Mouse (Mus musculus) hindbrain, postnatal 0 days (tissue): ENCODE results near the gene Zbtb45. TPM values are rescaled to one million over a fixed set of nuclear protein-coding genes. Genes with fewer than 3 reads are reported as not detected.

Source experiments
- ATAC-seq: fragments of 200-750 bp; cut with Nextera tagmentation; 2 replicates; pipeline ENCODE4 v1.8.0; 2017; ENCODE audit warnings: mild to moderate bottlenecking, moderate TSS enrichment, moderate library complexity
- DNase-seq: peaks from one replicate; pipeline ENCODE4 v3.0.0-alpha.2; 2015; ENCODE audit warnings: low spot score
- H3K27ac ChIP-seq: fragments of 300-500 bp; sonication (generic); 2 replicates; pipeline ENCODE4 v1.5.1; 2014; ENCODE audit warnings: mild to moderate bottlenecking
- H3K27me3 ChIP-seq: fragments of 300-500 bp; sonication (generic); 2 replicates; pipeline ENCODE4 v1.6.1; 2014; ENCODE audit warnings: low read length, mixed read lengths; ENCODE audit not compliant: insufficient read depth
- H3K36me3 ChIP-seq: fragments of 300-500 bp; sonication (generic); 2 replicates; pipeline ENCODE4 v1.6.1; 2014; ENCODE audit warnings: low read length, mixed read lengths; ENCODE audit not compliant: insufficient read depth
- H3K4me1 ChIP-seq: fragments of 300-500 bp; sonication (generic); 2 replicates; pipeline ENCODE4 v1.6.1; 2014; ENCODE audit warnings: antibody characterized with exemption, low read length, mixed read lengths; ENCODE audit not compliant: insufficient read depth
- H3K4me2 ChIP-seq: fragments of 300-500 bp; sonication (generic); 2 replicates; pipeline ENCODE4 v1.6.1; 2014; ENCODE audit warnings: low read depth, mild to moderate bottlenecking, low read length, moderate library complexity, mixed read lengths
- H3K4me3 ChIP-seq: fragments of 300-500 bp; sonication (generic); 2 replicates; pipeline ENCODE4 v1.5.1; 2014; ENCODE audit warnings: low read length
- H3K9ac ChIP-seq: fragments of 300-500 bp; sonication (generic); replicated peaks from 2 replicates; pipeline ENCODE4 v1.6.1; 2014; ENCODE audit warnings: mild to moderate bottlenecking, low read length, moderate library complexity, mixed read lengths
- H3K9me3 ChIP-seq: fragments of 300-500 bp; sonication (generic); 2 replicates; pipeline ENCODE4 v1.6.1; 2016; ENCODE audit warnings: low read length, mixed read lengths
- CTCF ChIP-seq: IDR thresholded peaks from 2 replicates; pipeline ENCODE4 v1.5.1; 2016; ENCODE audit warnings: antibody characterized with exemption, control low read depth, low read depth
- WGBS: fragments of 180-500 bp; shearing (Covaris S2); extraction: QIAGEN DNeasy Blood & Tissue Kit; methylation state at CpG from one replicate; pipeline ENCODE4 v1.1.7; 2014; 5-methylcytosine and 5-hydroxymethylcytosine counted together
- polyA plus RNA-seq: library from polyadenylated mRNA; unstranded; fragments of >200 nt; fragmentation: Nextera tagmentation; extraction: Ambion mirVana; gene quantifications from 2 replicates; pipeline ENCODE4 v1.2.1, GENCODE M21; 2015
- total RNA-seq: library from RNA; depleted of rRNA; stranded (reverse); fragments of >200 nt; gene quantifications from 2 replicates; pipeline ENCODE4 v1.2.3, GENCODE M21; 2014

The Zbtb45 gene
- total and polyA plus RNA-seq, 2 experiments from 2014 or later = 24.6 to 41.6 TPM

- H3K4me2 ChIP-seq = peak overlapping the region; percentile 90
- ATAC-seq (no peak), DNase-seq (no peak)
- H3K9ac ChIP-seq = peak overlapping the region; percentile 98
- no peak for TF ChIP-seq CTCF
- peak overlapping the region; percentile 99; the same call in 1 of the 2 replicates for H3K27ac ChIP-seq
- H3K36me3 ChIP-seq = peaks cover 45% of the 10 kb centered on the region
- peak overlapping the region; percentile 79 for H3K4me3 ChIP-seq
- H3K27me3 ChIP-seq = no peaks in the 10 kb centered on the region
- WGBS = 29% methylated on average over 4 of the region's 4 CpGs
- peaks cover 7% of the 10 kb centered on the region for H3K4me1 ChIP-seq
- no peaks in the 10 kb centered on the region for H3K9me3 ChIP-seq
These were observed 15.8 kb upstream of the Zbtb45 start for GRCm38 (mm10) chr7:13025511-13026112.

GRCm38 (mm10) chr7:13024805-13025204 lies 15.0 kb upstream of the Zbtb45 start:
- WGBS = under 1% methylated on average over 36 of the region's 44 CpGs
- peak; percentile 51 for TF ChIP-seq CTCF

GRCm38 (mm10) chr7:13023928-13024731 lies 14.3 kb upstream of the Zbtb45 start:
- WGBS = under 1% methylated on average over 75 of the region's 95 CpGs
- Histone ChIP-seq H3K4me3 (peak overlapping the region; percentile 79), H3K27ac (peak overlapping the region; percentile 99), H3K9me3 (no peaks in the 10 kb centered on the region), H3K9ac (peak overlapping the region; percentile 98), H3K4me2 (peak overlapping the region; percentile 90), H3K4me1 (peaks cover 7% of the 10 kb centered on the region), H3K27me3 (no peaks in the 10 kb centered on the region), H3K36me3 (peaks cover 30% of the 10 kb centered on the region)
- DNase-seq (peak; percentile 98), ATAC-seq (peak; percentile 94)
- peak; percentile 41 for TF ChIP-seq CTCF

More at GRCm38 (mm10) chr7:13024805-13025204, 15.0 kb upstream of the Zbtb45 start:
- peaks cover 37% of the 10 kb centered on the region for H3K36me3 ChIP-seq
- ATAC-seq = peak; percentile 73
- H3K27ac ChIP-seq = peak overlapping the region; percentile 99
- peak; percentile 86 for DNase-seq
- peak overlapping the region; percentile 98 for H3K9ac ChIP-seq
- H3K4me2 ChIP-seq = peak overlapping the region; percentile 90
- H3K9me3 ChIP-seq = no peaks in the 10 kb centered on the region
- H3K4me1 ChIP-seq = peaks cover 7% of the 10 kb centered on the region
- peak overlapping the region; percentile 79 for H3K4me3 ChIP-seq
- H3K27me3 ChIP-seq = no peaks in the 10 kb centered on the region

GRCm38 (mm10) chr7:13022773-13023535 lies 13.1 kb upstream of the Zbtb45 start:
- peaks cover 7% of the 10 kb centered on the region for H3K4me1 ChIP-seq
- H3K4me2 ChIP-seq = peak overlapping the region; percentile 90
- H3K4me3 ChIP-seq = peak overlapping the region; percentile 79
- peak; percentile 71 for DNase-seq
- peak overlapping the region; percentile 99 for H3K27ac ChIP-seq
- peak; percentile 30 for ATAC-seq
- TF ChIP-seq CTCF = no peak
- 3% methylated on average over 31 of the region's 31 CpGs for WGBS
- peak overlapping the region; percentile 98 for H3K9ac ChIP-seq
- no peaks in the 10 kb centered on the region for H3K9me3 ChIP-seq
- peaks cover 18% of the 10 kb centered on the region for H3K36me3 ChIP-seq
- H3K27me3 ChIP-seq = no peaks in the 10 kb centered on the region

GRCm38 (mm10) chr7:13015217-13015616 lies 5.4 kb upstream of the Zbtb45 start:
- ATAC-seq (no peak), DNase-seq (no peak)
- Histone ChIP-seq H3K9ac (no peak overlapping the region), H3K4me2 (no peak overlapping the region), H3K36me3 (no peaks in the 10 kb centered on the region), H3K4me3 (no peak overlapping the region), H3K9me3 (no peaks in the 10 kb centered on the region), H3K27me3 (no peaks in the 10 kb centered on the region), H3K27ac (no peak overlapping the region), H3K4me1 (0 out of 2 replicates have a peak, but pooled peaks cover 5% of the 10 kb centered on the region)
- WGBS = 93% methylated on average over 1 of the region's 1 CpGs
- no peak for TF ChIP-seq CTCF

- no peaks in the 10 kb centered on the region for H3K9me3 ChIP-seq
- H3K36me3 ChIP-seq = no peaks in the 10 kb centered on the region
- H3K4me3 ChIP-seq = no peak overlapping the region
- DNase-seq (no peak), ATAC-seq (no peak)
- 40% methylated on average over 6 of the region's 6 CpGs for WGBS
- H3K4me2 ChIP-seq = no peak overlapping the region
- no peak overlapping the region for H3K9ac ChIP-seq
- H3K4me1 ChIP-seq = 0 out of 2 replicates have a peak, but pooled peaks cover 6% of the 10 kb centered on the region
- TF ChIP-seq CTCF = no peak
- no peaks in the 10 kb centered on the region for H3K27me3 ChIP-seq
- H3K27ac ChIP-seq = no peak overlapping the region
These were observed 4.5 kb upstream of the Zbtb45 start for GRCm38 (mm10) chr7:13014275-13014839.
